Mouse (Mus musculus) urinary bladder, postnatal 10 days (tissue): Measurements from ENCODE around the gene Grm5.

ENCODE experiments used
- DNase-seq: peaks from one replicate; pipeline ENCODE4 v3.0.0; 2022; ENCODE audit warnings: low spot score

Gene Grm5

DNA sequence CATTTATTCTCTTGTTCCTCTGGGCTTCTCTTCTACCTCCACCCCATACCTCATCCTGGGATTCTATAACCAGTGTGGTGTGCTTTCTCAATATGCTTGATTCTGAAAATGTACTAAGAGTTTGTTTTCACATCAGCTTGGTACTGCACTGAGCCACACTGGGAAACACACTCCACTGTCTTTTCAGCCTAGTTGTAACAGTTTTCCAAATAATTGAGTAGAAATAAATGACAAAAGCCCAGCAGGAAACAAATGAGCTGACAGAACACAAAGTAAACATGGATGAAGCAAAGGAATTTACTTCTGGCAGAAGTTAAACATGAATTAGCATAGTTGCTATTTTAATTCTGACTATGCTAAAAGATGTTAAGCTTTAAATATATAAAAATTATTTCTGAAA is 262.1 kb downstream of the Grm5 start:
- DNase-seq = no peak

DNA sequence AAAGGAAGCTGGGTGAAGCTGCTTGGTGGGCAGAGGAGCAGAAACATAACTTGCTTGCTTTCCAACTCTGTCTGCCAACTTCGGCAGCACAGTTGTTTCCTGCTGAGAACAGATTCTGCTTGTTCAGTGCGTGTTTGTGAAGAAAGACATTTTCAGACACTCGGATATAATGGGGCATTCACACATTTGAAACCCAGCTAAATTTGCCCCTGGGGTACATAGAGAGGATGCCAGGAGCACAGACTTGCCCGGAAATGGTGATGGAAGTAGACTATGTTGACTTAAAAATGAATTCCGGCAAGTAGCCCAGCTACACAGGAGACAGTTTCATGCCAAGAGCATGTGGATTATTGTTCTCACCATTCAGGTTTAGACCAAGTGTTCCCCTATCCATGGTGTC is 342.0 kb downstream of the Grm5 start:
- no peak for DNase-seq

DNA sequence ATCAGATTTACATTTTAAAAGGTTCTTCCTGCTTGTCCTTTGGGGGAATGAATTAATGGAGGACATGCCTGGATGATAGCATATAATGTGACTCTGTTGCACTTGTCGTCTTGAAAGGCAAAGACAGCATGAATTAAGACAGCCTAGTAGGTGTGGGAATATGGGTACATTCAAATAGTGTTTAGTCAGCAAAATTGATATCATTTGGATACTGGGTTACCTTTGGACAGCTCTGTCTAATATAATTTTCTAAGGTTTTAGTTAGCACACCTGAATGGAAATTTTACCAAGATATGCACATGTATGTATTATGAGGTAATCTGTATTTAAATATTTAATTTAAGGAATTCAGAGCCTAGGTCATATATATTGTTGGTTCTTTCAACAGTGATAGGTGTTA is 353.4 kb downstream of the Grm5 start:
- no peak for DNase-seq

DNA sequence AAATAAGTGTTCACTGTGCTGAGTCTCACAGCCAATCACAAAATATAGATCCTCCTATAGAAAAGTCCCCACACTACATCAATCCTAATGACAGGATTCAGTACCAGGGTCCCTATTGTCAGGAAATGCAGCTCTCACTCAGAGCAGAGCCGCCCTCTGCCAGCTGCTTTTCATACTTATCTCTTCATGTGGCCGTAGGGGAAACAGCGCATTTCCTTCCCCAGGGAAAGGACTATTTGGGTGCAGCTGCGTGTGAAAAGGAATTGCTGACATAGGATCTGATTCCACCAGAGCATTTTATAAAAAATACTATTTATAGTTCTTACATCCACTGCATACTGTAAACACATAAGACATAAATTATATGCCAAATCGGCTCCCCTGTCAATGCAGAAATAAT is 354.3 kb downstream of the Grm5 start:
- no peak for DNase-seq

DNA sequence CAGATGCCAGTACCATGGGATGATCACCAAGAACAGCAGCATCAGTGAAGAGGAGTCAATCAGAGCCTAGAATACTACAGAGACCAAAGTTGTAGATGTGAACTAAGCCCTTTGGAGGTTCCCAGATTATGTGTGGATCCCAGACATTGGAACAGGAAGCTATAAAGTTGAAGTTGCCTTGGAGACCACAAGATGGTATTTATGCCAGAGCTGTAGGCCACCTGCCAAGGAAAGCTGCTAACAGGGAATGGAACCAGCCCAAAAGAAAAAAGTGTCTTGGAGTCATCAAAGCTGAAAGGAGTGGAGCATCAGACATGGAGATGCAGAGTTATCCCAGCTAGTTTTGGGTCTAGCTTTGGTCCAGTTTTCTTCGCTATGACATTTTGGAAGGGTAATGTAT is 366.2 kb downstream of the Grm5 start:
- DNase-seq = no peak

DNA sequence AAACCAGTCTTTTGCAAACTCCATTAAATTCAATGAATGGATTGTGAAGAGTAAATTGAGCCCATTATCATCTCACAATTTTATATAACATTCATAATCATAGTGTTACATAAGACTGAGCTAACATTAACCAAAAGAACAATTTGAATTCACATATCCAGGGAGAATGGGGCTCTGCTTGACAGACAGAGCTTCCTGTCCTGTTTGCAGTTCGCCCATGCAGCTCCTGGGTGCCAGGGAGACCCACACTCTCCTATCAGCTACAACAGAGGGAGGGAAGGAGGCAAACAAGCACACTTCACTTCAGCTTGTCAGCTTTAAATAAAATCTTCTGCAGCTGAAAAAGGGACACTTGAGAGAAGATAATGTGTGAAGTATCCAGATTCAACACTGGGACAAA is 389.2 kb downstream of the Grm5 start:
- DNase-seq = no peak

DNA sequence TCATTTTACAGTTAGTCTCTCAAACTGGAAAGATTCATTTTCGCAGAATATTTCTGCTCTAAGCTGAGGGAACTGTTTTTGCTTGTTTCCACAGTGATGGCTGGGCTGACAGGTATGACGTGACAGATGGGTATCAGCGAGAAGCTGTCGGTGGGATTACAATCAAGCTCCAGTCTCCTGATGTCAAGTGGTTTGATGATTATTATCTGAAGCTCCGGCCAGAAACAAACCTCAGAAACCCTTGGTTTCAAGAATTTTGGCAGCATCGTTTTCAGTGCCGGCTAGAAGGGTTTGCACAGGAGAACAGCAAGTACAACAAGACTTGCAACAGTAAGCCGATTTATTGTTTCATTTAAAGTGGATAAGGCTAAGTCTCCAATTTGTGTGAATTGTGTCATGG is 391.1 kb downstream of the Grm5 start:
- no peak for DNase-seq

DNA sequence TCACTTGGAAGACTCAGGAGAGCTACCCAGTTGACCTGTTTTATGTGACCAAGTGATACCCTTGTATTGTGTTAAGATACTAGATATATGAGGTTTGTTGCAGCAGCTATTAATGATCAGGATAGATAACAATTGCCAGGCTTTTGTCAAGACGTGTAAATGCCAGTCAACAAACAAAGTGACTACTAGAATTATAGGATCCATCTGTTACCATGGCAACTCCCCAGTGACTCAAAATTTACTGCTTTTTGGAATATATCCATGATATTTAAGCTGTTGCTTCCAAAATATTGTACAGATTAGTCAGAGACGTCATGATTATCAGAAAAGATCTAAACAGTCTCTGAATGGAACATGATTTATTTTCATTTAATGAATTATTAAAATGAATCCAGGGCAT is 399.5 kb downstream of the Grm5 start:
- DNase-seq = no peak

DNA sequence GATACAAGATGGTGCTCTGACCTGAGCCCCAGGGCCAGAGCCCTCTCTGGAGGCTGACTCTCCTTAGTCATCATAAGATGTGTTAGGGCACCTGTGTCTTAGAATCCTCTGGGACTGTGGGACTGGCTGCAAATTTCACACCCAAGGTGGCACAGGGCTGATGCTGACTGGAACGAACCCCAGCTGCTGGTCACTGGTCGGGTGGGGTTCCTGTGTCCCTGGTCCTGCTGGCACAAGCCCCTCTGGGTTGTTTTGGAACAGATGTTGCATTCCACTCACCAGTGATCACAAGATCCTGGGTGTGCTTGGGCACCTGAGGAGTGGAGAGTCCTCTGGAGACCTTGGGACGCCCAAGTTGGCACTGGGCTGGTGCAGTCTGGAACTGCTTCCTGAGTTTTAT is 430.5 kb downstream of the Grm5 start:
- DNase-seq = no peak

DNA sequence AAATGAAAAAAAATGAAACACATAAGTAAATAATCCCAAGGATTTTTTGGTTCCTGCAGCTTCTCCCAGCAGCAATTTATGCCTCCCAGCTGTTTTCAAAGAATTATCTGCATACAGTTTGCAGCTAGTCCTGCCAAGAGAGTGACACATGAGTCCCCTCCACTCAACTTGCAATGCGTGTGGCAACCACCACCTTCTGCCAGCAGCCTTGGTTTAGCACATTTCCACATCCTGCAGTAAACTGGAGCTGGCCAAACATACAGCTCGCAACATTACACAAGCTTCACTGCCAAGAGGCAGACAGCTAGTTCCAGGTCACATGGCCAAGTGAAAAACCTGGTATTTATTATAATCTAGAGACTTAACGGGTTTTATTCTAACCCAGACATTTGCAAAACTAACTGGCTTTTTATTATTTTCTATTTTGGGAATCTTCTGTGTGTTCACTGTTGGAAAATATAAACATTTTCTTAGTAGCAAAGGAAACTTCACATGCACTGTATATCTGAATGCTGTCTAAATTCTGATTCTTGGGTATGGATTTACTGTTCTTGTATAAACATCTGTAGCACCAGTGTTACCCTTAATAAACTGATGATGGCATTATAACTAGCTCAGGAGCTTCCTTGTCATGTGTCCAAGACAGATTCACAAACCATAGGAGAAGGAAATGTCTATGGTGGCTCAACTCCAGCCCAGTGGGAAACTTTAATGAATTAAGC is 443.6 kb downstream of the Grm5 start:
- DNase-seq = no peak

DNA sequence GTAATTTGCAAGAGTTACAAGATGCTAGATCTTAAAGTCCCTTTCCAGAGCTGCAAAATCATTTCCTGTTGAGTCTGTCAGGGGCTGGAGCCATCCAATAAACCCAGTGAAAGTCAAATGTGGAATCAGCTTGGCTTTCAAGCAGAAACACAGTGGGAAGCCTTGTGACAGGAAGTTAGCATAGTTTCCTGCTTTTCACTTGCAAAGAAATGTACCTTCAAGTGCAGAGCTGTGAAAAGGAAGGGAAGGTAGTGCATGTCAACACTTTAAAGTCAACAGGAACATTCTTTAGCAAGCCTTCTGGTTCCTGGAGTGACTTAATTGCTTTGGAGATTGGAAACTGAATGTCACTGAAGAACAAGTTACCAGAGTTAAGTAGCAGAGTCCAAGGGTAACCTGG is 463.4 kb downstream of the Grm5 start:
- no peak for DNase-seq

DNA sequence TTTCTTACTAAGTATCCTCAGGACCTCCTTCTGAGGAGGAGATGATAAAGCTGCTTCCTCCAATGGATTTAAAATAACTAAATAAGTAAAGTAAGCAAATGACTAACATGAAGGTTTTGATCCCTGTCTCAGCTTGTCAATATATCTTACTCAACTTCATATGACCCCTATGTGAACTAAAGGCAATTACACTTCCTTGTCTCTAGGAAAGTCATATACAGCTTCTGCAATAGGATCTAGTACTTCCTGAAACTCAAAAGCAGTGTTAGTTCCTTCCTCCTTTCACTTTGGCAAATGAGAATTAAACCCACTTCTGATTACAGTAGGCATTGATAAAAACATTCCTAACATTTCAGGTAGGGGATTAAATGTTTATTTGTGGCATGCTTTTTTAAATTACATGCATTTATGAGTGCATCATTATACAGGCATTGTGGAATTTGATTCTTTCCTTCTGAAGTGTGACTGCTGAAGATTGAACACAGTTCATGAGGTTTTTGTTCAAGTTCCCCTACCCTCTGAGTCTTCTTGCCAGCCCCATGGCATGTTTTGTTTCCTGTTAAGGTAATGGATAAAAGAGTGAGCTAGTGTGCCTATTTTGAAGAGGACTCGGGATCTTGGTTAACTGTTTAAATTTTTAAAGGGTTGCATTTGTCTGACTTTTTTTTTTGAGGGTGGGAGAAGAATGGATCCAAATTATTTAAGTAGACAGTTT is 470.4 kb downstream of the Grm5 start:
- no peak for DNase-seq

DNA sequence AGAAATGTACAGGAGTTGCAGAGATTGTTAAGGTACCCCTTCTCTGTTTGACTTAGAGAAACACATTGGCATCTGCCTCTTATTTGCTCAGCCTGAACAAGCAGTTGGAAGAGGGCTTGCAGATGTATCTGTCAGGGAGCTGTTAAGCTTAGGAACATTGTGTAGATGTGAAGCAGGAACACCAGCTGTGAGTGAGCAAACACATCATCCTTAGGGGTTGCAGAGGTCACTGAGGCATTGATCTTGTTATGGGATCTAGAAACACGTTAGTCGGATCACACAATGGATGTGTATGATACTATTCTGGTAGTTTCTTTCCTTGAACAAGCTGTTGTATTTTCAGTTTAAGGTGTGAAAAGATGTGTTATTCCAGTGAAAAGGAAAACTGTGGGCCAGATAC is 472.5 kb downstream of the Grm5 start:
- no peak for DNase-seq

DNA sequence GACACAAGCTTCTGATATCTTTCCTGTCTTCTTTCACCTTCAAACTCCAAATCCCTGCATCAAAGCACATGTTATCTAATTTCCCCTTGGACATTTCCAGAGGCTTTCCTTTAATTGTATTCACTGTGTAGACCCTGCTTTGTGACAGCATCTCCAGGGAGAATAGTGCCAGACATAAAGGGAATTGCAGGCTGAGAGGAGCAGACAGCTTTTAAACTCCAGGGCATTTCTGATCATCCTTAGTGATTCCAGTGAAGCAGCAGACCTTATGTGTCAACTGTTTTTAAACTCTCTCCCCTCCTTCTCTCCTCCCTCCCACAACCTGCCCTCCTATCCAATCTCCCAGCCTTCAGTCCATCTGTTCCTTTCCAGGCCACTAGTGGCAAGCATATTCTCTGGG is 507.1 kb downstream of the Grm5 start:
- DNase-seq = no peak

DNA sequence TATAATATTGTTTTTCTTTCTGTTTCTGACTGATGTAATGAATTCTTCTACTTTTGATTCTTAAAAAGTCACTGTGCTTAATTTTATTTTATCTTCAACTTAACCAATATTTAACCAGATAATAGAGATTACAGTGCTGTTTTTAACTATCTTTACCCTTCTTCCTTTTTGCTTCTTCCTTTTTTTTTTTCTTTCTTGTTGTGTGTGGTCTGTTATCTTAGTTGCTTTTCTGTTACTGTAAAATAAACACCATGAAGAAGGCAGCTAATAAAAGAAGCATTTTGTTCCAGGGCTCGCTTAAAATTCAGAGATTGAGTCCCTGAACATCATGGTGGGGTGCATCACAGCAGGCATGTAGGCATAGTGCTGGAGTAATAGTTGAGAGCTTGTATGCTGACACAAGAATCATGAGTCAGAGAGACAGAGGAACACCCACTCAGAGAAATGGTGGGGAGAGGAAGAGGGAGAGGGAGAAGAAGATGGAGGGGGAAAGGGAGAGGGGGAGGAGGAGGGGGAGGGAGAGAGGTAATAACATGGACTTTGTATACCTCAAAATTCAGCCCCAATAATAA is 512.7 kb downstream of the Grm5 start:
- DNase-seq = no peak

DNA sequence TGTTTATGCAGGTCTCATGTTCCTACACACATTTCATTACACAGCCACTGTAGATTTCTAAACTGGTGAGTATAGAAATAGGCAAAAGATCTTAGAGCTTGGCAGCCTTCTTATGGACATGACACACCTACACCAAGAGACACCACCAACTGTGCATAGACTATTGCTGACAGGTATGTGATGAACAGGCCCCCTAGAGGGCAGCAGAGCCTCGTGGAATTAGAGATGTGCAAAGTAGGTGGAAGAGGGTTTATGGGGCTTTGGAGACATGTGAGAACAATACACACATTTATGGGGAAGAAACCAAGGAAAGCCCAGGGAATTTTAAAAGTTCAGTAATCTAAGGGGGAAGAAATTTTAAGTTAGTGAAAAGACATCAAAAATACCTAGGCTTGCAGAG is 513.7 kb downstream of the Grm5 start:
- DNase-seq = no peak

DNA sequence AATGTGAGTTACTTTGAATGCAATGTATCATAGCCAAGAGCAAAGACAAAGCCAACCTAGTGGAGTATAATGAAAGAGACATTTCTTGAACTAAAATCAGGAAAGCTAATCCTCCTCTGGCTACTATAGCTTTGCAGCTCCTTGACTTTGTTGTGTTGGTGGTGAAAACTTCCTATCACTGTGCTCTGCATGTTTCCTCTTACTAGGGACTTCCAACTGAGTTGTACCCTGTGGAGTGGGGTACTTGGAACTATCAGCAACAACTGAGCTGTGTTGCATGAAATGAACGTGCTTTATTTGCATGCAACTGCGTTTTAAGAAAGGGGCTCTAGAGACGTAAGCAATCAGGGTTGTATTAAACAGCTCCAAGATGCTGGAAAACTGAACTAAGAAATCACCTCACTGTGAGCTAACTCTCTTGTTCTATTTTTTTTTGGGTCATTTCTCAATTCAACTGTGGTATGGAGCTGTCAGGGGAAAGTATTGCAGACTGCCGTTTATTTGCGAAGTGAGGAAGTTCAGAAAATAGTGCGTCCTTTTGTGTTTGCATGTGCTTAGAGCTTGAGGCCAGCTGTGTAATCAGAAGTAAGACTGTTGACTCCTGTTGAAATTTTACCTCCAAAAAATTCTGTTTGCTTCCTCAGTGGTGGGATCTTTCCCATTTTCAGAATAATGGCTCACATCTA is 532.9 kb downstream of the Grm5 start:
- no peak for DNase-seq

DNA sequence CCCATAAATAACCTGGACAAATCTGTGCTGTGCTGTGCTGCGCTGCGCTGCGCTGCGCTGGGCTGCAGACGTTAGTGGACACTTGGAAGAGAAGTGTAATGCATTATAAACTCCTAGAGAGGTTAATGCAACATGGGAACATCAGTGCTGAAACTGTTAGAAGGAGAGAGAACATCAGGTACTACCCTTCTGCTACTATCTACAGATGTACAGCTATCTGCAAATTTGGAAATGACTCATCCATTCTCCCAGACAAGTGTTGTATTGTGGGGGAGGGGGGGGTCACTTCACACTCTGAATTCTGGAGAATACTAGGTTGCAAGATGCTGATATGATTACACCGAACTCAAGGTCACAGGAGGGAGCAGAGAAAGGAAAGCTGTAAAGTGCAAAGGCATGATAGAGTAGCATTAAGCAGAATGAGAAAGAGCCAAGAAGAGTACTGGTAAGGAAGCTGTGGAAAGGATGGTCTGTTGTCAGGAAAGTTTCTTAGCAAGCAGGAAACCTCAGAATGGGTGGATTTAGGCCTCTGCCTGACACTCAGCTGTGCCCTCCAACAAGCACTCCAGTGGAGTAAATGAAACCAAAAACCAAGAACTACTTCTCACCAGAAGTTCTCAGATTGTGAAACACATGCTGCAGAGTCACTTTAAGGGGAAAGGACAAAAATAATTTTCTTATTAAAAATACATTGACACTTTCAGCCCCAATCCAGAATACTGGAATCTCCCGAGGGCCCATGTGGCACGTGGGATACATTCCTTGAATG is 544.3 kb downstream of the Grm5 start:
- DNase-seq = no peak

DNA sequence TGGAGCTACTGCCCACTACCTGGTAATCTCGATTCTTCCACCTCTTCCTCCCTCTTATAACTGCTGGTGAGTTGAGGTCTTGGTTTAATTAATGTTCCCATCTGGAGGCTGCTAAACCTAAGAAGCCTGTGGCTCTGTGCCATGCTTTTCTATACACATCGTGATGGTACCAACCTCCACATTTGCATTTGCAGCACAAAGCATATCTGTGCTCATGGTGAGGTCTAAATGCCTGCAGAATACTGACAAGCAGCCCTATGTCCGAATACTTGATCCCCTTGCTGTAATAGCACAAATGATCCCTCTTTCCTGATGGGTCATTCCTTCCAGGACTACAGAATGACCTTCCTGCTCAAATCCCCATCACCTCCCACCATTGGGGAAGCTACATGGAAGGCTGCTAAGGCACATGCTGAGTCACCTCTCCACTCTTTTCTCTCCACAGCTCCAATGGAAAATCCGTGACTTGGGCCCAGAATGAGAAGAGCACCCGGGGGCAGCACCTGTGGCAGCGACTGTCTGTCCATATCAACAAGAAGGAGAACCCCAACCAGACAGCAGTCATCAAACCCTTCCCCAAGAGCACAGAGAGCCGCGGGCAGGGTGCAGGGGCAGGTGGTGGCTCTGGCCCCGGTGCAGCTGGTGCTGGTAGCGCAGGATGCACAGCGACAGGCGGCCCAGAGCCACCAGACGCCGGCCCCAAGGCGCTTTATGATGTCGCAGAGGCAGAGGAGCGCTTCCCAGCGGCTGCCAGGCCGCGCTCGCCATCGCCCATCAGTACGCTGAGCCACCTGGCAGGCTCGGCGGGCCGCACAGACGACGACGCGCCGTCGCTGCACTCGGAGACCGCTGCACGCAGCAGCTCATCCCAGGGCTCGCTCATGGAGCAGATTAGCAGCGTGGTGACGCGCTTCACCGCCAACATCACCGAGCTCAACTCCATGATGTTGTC is 545.8 kb downstream of the Grm5 start:
- DNase-seq = no peak

DNA sequence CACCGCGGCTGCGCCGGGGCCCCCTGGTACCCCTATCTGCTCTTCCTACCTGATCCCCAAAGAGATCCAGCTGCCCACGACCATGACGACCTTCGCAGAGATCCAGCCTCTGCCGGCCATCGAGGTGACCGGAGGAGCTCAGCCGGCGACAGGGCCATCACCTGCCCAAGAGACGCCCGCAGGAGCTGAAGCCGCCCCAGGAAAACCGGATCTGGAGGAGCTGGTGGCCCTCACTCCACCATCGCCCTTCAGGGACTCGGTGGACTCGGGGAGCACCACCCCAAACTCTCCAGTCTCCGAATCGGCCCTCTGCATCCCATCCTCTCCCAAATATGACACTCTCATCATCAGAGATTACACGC is 546.5 kb downstream of the Grm5 start:
- DNase-seq = no peak

DNA sequence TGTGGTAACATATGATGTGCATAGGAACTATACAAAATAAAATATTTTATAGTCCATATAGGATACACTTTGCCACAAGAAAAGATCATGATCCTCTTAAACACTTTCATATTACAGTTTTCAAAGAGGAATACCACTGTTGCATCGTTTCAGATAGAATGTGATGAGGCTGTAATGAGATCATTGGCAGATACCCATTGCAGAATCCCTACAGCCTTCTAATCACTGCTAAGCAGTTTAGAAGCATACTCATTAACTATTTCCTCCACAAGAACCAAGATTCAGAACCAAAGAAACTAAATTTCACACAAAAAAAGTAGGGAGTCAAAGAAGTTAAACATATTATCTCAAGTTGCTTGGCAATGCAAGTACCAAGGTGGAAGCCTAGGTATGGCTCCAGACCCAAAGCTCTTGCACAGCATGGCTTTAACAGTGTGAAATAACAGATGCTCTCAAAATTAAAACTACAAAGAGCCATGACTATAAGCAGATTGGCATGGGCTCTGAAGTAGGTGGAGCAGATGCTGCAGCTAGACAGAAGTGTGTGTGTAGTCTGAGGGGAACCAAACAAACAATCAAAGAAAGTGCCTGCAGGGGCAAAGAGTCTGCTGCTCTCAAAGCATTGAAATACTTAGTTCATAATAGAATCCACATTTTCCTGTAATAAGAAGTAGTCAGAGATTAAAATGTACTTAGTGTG is 575.7 kb downstream of the Grm5 start:
- DNase-seq = no peak
